Mouse (Mus musculus) B cell, adult 2 months (primary cell): ENCODE results near the gene Hsf2bp.
"Not testable (repeated sequence)": the region's sequence is repeated elsewhere in the genome, so short reads cannot be mapped to it uniquely, and the experiment has no call there.

Source experiments
- DNase-seq, 2 experiments: peaks; one replicate each; pipeline ENCODE4 v3.0.0; 2022

Gene Hsf2bp

GRCm38 (mm10) chr17:32035609-32036508 is at the start of gene Hsf2bp, which contains the start of gene Rrp1b:
Gene Hsf2bp, minus strand, starts transcription at chr17:32036349.
Gene Rrp1b, plus strand, starts transcription at chr17:32036100.
- DNase-seq = peak; percentile 79 to 83

GRCm38 (mm10) chr17:32083351-32083750 is 47.2 kb upstream of the Hsf2bp start:
- no peak for DNase-seq

GRCm38 (mm10) chr17:32075164-32075563 is 39.0 kb upstream of the Hsf2bp start:
- DNase-seq = peak; percentile 56 to 58

- no peak for DNase-seq
These were observed 38.5 kb upstream of the Hsf2bp start for GRCm38 (mm10) chr17:32074658-32075057.

GRCm38 (mm10) chr17:32073359-32073758 is 37.2 kb upstream of the Hsf2bp start:
- DNase-seq = peak; percentile 92

- DNase-seq = no peak
These were observed 32.7 kb upstream of the Hsf2bp start for GRCm38 (mm10) chr17:32068810-32069209.

GRCm38 (mm10) chr17:32068381-32068780 is 32.2 kb upstream of the Hsf2bp start:
- no peak for DNase-seq

- DNase-seq = no peak
These were observed 31.4 kb upstream of the Hsf2bp start for GRCm38 (mm10) chr17:32067541-32067940.

GRCm38 (mm10) chr17:32064762-32065161 is 28.6 kb upstream of the Hsf2bp start:
- DNase-seq = not testable (repeated sequence)

- DNase-seq = no peak
These were observed 27.5 kb upstream of the Hsf2bp start for GRCm38 (mm10) chr17:32063654-32064053.

- DNase-seq = no peak
These were observed 25.1 kb upstream of the Hsf2bp start for GRCm38 (mm10) chr17:32061219-32061618.

- no peak for DNase-seq
These were observed 22.9 kb upstream of the Hsf2bp start for GRCm38 (mm10) chr17:32059084-32059483.

GRCm38 (mm10) chr17:32057843-32058242 is 21.7 kb upstream of the Hsf2bp start:
- no peak for DNase-seq

- no peak for DNase-seq
These were observed 17.5 kb upstream of the Hsf2bp start for GRCm38 (mm10) chr17:32053677-32054076.

- DNase-seq = no peak
These were observed 16.3 kb upstream of the Hsf2bp start for GRCm38 (mm10) chr17:32052237-32053080.

GRCm38 (mm10) chr17:32050609-32051008 is 14.5 kb upstream of the Hsf2bp start:
- no peak for DNase-seq

GRCm38 (mm10) chr17:32049914-32050313 is 13.8 kb upstream of the Hsf2bp start:
- no peak for DNase-seq

- DNase-seq = no peak
These were observed 12.2 kb upstream of the Hsf2bp start for GRCm38 (mm10) chr17:32048351-32048750.

GRCm38 (mm10) chr17:32046541-32046940 is 10.4 kb upstream of the Hsf2bp start:
- no peak for DNase-seq

GRCm38 (mm10) chr17:32040263-32040662 is 4.1 kb upstream of the Hsf2bp start:
- DNase-seq = no peak

GRCm38 (mm10) chr17:32036509-32037438 is 625 bp upstream of the Hsf2bp start:
- DNase-seq = peak in 1 of 2 experiments; percentile 34

GRCm38 (mm10) chr17:32034322-32034721 is 1.8 kb downstream of the Hsf2bp start:
- no peak for DNase-seq
